Mouse (Mus musculus) gastrocnemius, adult 18-20 months (tissue): ENCODE data around the gene Mob3b. TPM values are rescaled to one million over a fixed set of nuclear protein-coding genes. Genes with fewer than 3 reads are reported as not detected.

ENCODE experiments used
- DNase-seq: peaks from one replicate; pipeline ENCODE4 v3.0.0; 2021; ENCODE audit warnings: low spot score
- total RNA-seq, 2 experiments: library from RNA; stranded (reverse); gene quantifications; 2 replicates each; pipeline ENCODE4 v1.2.3; 2021

Mob3b gene
- total RNA-seq, 2 experiments from 2014 or later: 0.55 to 1.1 TPM

DNA sequence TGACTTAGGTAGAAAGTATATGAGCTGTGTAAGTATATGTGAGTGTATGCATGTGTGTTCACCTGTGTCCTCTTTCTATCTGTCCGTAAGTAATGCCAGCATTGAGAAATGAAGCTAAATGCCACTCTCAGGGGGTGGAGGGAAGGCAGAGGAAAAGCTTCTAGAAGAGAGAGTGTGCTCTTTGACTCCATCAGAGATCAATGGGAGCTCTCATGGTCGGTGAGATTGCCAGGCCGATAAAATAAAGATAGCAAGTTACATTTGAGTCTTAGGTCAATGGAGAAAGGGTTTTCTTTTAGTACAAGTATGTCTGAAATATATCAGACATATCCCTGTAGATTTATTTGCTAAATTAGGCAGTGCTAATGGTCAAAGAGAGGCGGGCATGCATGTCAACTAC lies 9.0 kb downstream of the Mob3b start:
- DNase-seq: no peak

DNA sequence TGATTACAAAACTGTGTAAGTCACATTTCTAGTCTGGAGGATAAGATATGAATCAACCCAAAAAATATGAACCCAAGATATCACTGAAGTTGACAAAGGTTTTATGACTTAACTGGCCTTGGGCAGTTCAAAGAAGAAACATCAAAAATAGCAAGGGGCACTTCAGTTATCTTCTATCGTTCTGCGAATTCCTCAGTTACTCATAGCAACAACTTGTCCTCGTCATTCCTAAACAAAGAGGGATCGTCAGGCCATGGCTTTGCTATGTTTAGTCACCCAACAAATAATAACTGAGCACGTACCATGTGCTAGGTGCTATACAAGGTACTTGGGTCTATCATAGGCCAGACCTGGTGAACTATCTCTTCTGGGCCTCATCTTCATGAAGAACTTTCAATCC lies 10.7 kb downstream of the Mob3b start:
- DNase-seq: no peak

DNA sequence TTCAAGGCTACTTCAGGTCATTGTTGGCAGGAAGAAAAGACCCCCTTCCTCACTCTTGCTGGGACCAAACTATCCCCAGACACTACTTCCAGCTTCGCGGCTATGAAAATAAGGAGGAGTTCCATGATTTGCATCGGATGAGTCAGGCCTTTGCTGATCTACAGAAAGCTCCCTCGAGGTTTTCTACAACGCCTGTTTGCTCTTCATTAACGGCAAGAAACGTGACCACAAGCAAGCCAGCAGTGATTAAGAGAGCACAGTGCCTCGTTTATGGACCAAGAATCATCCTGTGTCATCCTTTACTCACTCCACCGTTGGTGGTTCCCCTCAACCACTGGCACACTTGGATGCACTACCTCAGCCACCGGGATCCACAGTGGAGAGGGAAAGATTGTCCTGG lies 11.6 kb downstream of the Mob3b start:
- no peak for DNase-seq

DNA sequence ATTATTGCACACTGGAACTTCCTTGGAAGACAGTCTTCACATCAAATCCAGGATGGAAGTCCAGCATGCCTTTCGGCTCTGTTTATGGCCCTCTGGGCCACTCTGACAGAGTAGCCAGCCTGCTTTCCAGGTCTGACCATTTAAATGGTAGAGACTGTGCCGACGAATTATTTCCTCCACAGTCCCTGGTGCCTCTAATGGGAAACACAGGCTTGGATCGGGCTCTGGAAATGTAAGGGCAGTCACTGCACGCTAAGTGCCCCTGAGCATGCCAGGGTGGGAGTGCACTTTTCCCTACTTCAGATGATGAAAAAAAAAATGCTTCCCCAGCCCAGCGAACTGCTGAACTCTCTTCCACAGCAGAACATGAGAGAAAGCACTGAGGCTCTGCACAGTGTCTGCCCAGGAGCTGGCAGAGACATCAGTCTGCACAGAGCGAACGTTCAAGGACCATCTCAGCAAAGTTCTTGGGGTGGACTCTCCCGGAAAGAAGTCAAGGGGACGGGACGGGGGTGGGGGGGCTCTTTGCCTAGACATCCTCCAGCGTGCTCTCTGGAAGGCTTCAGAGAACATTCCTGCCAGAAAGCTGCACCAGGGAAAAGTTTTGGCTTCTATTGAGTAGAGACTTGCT lies 13.7 kb downstream of the Mob3b start:
- no peak for DNase-seq

DNA sequence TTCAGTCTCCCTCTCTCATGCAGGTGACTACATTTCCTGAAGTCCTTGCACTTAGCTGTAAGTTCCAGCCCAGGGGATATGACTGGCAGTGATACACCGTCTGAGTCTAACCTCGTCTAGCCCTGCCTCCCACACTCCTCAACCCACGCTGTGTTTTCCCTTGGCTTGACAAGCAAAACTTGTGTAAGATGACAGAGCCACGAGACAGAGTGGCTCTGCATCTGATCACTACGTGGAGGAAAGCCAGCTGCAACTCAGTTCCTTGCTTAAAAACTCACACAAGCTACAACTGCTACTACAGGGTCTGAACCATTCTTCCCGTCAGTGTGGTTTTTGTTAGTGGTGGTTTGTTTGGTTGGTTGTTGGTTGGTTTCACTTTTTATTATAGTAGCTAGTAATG lies 17.0 kb downstream of the Mob3b start:
- DNase-seq: no peak

DNA sequence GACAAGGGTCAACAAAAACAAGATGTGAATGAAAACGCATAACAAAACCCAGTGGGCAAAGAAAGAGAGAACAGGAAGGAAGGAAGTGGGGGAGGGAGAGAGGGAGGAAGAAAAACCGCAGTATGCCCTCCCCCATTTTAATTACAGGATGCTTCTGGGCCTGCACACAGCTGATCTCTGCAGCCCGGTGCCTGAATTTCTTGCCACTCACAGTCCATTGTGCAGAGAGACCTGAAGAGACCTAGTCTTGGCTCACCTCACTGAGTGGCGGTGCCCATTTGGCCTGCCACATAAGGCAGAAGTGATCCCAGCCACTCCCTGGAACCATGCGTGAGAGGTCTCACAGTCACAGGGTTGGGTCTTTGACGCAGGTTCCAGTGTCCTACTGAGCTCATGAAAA lies 19.2 kb downstream of the Mob3b start:
- DNase-seq: no peak

DNA sequence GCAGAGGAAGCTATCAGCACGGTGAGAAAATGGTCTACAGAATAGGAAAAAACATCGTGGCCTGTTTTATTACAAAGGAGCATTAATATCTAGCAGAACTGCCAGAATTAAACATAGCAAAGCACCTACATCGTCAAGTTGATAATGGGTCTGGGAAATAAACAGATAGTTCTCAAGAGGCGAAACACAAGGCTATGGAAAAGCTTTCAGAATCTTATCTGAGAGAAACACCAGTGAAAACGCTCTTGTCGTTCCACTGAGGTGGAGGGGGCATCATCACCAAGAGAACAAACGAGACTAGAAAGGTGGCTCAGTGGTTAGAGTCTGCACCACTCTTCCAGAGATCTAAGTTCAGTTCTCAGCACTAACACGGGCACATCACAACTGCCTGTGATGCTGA lies 20.3 kb downstream of the Mob3b start:
- no peak for DNase-seq

DNA sequence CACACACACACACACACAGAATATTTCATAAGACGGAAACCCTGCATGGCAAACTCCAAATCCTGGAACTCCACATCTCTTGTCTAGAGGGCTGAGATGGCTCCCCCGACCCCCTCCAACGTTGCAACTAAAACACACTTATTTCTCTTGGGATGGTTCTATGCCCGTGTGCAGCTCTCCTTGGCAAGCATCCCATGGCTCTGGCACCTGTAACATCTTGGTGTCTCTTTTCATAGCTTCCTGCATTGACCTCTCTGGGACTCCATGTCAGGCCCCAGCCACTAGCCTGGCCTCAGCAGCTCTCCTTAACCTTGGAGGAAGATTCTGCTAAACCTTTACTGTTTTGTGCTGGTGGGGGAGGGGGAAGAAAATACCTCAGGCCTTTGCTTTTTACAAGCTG lies 21.5 kb downstream of the Mob3b start:
- DNase-seq: no peak

DNA sequence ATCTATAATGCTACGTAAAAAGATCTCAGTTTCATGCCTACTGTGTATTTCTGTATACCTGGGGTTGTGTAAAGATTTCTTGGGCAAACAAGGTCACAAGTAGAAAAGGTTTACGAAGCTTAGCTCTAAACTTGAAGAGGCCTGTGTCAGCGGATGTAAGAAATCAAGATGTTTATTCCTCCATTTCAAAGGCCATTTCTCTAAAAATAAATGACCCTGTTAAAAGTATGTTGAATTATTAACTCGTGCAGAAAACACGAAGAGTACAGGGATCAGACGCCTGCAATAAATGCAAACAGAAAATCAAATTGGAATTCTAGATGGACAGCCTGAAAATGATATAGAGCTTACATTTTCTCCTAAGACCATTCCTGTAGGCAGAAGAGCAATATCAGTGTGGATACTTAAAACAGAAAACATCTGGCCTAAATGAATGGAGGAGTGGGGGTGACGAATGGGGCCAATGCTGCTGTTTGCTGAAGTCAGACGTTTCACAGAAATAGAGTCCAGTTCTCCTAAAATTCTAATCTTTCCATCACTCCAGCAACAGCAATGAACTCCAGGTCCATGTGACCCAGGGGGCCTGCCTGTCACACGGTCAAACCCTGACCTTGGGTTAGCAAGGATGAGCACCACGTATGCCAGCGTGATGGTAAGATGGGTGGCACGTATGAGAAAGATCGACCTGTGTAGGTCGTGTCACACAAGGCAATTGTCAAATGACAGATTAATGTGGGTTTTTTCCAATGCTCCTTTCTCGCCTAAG lies 22.3 kb downstream of the Mob3b start:
- DNase-seq: no peak

DNA sequence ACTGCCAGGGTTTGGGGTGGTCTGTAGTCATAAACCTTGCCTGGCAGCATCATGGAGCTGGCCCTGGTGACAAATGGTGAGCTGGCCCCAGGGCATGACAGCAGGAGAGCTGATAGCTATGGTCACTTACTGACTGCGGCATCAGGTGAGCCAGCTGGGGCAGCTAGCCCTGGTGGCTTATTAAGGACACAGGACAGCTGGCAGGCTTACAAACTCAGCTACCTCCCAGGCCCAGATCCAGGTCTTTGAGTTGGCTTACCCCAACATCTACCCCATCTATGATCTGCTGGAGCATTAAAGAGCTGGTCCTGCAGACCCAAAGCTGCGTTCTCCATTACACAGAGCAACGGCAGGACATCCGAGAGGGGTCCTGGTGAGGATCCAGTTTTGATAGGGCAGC lies 23.9 kb downstream of the Mob3b start:
- no peak for DNase-seq

DNA sequence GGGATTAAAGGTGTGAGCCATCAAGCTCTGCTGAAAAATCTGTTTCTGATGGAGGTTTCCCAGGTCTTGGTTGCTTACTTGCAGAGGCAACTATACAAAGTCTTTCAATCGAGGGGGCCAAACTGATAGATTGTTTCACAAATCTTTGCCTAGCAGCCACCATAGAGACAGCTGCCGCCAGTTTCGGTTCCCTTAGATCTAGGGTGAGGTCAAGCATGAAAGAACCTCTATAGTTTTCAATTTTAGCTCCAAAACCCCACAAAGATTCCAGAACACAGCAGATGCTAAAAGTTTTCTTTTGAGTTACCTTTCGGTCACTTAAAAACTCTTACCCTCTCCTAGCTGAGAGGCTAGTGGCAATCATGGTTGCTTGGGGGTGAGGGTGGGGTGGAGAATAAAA lies 25.7 kb downstream of the Mob3b start:
- no peak for DNase-seq

DNA sequence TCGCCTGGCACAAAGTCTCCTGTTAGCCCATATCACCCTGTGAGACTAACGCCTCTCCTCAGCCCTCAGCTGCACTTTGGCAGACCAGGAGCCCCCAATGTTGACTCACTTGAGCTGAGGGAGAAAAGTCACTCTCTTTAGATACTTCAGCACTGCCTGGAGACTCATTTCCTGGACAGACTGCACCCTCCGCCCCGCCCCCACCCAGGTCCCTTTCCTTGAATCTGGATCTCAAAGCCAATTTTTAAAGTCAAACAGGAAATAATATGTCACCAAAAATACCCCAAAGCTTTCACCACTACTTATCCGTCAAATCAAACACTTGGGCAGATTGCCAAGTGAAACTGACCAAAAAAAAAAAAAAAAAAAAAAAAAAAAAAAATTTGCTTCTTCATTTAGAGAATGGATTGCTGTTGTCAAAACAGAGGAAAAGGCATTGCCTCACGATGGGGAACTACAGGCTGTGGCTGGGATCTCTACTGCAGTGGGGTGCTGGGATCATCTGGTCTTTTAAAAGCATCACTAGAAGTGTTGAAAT lies 26.8 kb downstream of the Mob3b start:
- DNase-seq: no peak

DNA sequence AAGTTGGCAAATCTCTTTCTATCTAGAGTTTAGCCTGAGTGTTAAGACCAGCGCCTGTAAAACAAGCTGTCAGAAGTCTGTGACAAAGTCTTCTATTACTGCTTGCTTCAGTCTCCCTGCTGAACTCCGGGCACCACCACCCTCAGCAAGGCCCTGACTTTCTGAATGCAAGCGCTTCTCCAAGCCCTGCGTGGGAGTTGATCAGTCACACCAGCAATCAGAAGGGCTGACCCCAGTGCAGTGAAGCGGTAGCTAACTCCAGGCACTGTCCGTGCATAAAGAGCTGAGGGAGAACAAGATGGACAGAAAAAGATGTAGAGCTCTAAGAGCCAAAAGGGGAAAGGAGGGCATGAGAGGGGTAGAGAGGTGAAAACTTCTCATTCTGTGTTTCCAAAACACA lies 29.5 kb downstream of the Mob3b start:
- DNase-seq: no peak

DNA sequence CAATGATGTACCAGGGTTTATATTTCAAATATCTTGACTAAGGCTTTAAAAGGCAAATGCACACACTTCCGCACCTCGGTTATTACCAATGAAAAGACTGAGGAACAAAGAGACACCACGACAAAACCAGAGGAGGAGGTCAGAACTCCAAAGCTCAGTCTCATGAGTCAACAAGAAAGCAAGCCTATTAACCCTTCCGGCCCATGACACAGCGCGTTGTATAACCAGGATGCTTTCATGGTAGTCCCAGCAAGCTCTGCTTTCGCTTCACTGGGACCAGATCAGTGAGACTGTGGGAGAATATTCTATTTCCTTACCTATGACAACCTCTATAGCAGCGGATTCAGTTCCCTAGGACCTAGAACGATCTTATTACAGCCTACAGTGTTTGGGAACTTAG lies 30.5 kb downstream of the Mob3b start:
- DNase-seq: no peak

DNA sequence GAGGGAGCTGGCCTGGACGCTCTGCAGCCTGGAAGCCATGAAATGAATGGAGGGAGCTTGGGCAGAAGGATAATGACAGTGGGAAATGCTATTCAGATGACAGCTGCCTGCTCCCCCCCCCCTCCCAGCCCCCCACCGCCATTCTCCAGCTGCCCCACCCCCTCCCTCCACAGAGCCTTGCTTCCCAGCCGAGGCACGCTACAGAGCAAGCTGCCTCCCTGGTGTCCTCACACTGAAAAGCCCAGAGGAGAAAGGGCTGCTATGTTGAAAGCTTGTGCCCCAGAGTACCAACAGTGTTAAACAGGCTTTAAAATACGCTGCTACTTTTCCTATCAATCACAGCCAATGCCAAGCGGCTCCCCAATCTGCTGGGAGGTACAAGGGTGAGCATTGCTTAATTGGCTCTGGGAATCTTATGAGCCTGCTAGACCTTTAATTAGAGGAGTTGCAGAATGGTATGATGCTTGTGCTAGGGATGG lies 31.9 kb downstream of the Mob3b start:
- DNase-seq: no peak

DNA sequence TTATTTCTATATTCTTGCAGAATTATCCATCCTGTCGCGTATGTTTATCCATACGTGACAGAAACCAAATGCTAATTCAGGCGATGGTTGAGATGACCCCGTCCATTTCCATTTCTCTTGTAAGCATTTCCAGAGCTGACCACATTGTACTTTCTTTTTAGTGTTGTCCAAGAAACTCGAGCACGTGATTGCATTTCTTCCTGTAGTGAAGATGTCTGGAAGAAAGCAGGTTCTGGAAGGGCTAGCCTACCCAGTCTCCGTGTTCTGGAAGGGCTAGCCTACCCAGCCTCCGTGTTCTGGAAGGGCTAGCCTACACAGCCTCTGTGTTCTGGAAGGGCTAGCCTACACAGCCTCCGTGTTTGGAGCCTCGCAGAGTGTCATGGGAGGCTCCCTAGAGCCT lies 33.3 kb downstream of the Mob3b start:
- DNase-seq: no peak

DNA sequence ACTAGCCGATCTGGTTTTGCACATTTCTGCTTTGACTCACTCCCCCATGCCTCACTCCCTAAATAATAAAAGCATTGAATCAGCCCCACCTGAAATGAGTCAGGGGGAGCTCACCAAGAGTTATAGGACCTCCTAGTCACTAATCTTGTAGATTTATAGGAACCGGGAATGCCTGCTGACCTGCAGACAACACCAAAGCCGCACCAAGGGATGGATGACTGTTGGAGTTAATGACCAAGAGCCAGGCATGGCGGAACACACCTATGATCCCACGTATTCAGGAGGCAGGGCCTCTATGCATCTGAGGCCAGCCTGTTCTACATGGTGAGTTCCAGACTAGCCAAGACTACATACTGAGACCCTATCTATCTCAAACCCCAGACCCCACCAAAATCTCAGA lies 34.2 kb downstream of the Mob3b start:
- DNase-seq: no peak

DNA sequence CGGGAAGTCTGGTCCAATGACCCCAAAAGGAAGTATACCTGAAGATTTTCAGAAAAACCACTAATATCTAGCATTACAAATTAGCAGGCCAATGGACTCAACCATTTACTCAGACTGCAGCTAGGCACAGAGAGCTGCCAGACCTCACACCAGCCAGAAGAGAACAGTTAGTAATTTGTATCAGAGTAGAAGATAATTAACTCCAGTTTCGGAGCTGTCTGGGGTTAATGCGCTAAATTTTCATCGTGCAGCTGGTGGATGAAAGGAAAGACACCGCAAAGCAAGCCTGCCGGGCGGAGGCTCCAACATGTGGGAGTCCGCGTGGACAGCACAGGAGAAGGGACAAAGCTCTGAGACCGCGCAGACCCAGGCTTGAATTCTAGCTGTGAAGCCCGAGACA lies 36.2 kb downstream of the Mob3b start:
- DNase-seq: no peak

DNA sequence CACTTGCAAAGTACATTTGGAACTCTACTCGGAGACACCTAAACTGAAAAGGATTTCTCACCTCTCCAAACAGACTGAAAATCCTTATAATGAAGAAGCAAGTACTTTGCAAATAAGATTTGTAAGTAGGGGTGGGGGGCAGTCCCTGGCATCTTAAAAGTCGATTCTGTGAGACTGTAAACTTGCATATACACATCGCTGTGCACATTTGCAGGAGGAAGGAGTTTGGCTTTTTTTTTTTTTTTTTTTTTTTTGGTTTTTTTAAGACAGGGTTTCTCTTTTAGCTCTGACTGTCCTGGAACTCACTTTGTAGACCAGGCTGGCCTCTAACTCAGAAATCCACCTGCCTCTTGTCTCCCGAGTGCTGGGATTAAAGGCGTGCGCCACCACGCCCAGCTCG lies 36.7 kb downstream of the Mob3b start:
- no peak for DNase-seq

DNA sequence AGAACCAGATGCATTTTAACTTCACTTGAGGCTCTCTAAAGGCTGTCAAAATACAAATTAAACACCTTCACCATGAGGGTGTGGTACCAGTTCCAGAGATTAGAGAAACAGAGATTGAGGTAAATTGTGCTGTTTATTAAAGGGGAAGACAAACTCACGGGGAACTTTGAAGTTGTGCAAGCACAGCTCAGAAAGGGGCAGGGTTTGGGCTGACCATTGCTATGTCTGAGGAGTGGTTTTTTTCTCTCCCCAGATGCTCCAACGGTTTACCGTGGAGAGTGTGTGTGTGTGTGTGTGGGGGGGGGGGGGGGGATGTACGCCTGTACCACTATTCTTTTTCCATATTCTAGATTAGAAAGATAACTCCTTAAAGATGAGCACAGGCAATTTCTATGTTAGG lies 37.1 kb downstream of the Mob3b start:
- DNase-seq: no peak

DNA sequence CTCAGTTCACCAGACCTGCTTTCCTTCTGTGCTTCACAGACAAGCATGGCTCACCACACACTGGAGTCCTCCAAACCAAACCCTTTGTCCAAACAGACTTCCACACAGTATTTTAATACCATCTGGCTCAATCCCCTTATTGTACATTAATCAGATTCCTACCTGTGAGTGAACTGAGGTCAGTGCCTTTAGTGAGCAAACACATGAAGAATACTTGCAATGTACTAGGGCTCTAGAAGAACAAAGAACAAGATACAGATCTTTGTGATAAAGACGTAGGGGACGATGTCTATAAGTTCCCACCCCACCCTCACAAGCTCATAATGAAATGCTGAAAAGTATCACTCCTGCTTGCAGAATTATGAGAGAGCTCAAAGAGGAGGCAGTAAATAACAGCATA lies 38.4 kb downstream of the Mob3b start:
- no peak for DNase-seq

DNA sequence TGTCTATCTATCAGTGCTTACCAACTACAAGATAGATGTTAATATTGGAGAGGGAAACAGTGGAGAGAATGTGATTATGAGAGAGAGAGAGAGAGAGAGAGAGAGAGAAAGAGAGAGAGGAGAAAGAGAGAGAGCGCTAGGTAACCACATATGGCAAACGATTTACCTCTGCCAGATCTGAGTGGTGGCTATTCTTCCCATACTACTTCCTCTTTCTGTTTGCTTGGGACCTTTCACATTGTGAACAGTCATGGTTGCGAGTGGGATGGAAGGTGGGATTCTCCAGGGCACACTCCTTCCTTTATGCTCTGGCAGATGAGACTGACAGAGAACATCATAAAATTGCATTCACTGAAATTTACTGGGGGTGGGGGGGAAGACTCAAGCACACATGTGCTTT lies 40.1 kb downstream of the Mob3b start:
- DNase-seq: no peak

DNA sequence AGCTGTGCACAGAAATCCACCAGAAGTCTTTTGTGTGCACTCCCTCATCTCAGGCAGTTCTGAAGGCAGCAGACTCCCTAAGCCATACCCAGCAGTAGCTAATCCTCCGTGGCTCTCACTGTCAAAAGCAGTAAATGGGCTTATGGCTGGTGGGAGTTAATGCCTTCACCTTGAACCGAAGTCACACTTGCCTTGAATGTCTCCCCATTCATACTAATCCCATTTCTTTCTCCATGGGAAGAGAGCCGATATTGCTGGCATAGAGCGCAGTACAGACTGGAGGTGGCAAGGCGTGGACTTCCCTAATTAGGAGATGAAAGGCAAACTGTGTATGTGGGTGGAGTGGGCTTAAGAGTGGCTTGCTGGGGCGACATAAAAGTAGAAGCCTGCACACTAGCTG lies 41.4 kb downstream of the Mob3b start:
- no peak for DNase-seq
